Mouse (Mus musculus) cortical plate, adult 2 months (tissue): Measurements from ENCODE around the gene Spint3. TPM values are rescaled to one million over a fixed set of nuclear protein-coding genes. Genes with fewer than 3 reads are reported as not detected.

ENCODE experiments used
- H3K27ac ChIP-seq: fragments of 200-500 bp; 2 replicates; pipeline ENCODE4 v1.5.1; 2012; ENCODE audit warnings: low read length, control low read depth, inconsistent platforms; ENCODE audit not compliant: insufficient read depth
- H3K4me1 ChIP-seq: fragments of 200-500 bp; 2 replicates; pipeline ENCODE4 v1.6.1; 2011; ENCODE audit warnings: low read length; ENCODE audit not compliant: control insufficient read depth, insufficient read depth
- H3K4me3 ChIP-seq: fragments of 200-500 bp; 2 replicates; pipeline ENCODE4 v1.5.1; 2011; ENCODE audit warnings: mild to moderate bottlenecking, low read length, control low read depth; ENCODE audit not compliant: insufficient read depth
- CTCF ChIP-seq: fragments of 200-500 bp; IDR thresholded peaks from 2 replicates; pipeline ENCODE4 v1.5.1; 2011; ENCODE audit warnings: mild to moderate bottlenecking, control low read depth, low read length; ENCODE audit not compliant: insufficient read depth; ENCODE audit errors: extremely low read depth
- POLR2A ChIP-seq: fragments of 200-500 bp; IDR thresholded peaks from 2 replicates; pipeline ENCODE4 v1.6.1; 2011; ENCODE audit warnings: mild to moderate bottlenecking, low read length, control low read depth; ENCODE audit not compliant: insufficient read depth; ENCODE audit errors: extremely low read depth
- polyA plus RNA-seq: library from polyadenylated mRNA; depleted of rRNA; stranded (reverse); fragments of >200 nt; gene quantifications from 2 replicates; pipeline ENCODE4 v1.2.3, GENCODE M21; 2012

Gene Spint3
- polyA plus RNA-seq, 1 experiment = not detected

DNA sequence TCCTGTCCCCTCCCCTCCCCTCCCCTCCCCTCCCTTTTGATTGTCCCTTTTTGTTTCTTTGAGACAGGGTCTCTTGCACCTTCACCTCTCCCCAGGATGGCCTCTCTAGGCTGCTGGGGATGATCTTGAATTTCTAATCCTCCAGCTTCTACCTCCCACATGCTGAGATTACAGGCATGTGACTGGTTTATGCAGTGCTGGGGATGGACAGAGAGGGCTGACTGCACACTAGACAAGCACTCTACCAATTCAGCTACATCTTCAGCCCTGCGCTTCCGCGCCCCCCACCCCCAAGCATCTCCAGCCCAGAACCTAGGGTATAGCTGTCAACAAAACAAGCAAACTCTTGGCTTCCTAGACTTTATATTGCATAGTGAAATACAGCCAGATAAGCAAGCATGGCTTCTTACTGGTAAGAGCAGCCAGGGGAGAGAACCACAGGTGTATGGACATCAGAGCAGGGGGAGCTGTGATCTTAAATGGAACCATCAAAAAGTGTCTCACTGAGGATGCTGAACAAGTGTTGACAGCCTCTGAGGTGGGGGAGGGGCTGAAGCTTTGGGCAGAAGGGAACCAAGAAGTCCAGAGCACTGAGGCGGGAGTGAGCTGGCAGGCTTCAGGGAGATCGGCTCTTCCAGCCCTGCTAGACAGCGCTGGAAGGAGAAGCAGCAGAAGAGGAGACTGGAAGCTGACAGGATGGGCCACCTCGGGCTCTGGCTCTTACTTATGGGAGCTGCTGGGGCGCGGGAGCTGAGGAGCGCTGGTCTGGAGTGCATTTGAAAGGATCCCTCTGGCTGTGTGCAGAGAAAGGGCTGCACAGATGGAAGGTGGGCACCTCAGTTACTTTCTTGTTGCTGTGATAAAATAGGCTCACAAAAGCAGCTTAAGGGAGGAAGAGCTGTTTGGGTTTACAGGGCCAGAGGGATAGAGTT, 23.0 kb downstream of the Spint3 start:
- no peak overlapping the region for H3K4me3 ChIP-seq
- H3K4me1 ChIP-seq = no peaks in the 10 kb centered on the region
- peak overlapping the region; percentile 38; the same call in 1 of the 2 replicates for H3K27ac ChIP-seq
- peak; percentile 48 for TF ChIP-seq POLR2A
- no peak for TF ChIP-seq CTCF

DNA sequence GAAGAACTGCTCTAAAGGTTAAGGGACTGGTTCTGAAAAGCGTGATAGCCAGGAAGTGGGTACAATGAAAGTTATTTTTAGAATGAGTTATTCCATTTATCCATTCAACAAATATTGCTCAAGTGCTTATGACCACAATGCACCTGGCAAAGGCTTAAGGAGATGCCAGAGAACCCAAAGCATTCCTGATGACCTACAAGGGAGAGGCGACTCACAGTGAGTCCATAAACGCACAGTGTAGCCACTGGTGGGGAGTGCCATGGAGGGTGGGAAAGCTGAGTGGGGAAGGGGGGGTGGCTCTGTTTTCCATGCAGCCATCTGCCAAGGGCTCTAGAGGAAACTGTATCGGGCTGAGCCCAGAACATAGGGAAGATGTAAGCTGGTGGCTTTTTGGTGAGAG, 23.9 kb downstream of the Spint3 start:
- H3K27ac ChIP-seq = no peak overlapping the region
- H3K4me3 ChIP-seq = no peak overlapping the region
- H3K4me1 ChIP-seq = no peaks in the 10 kb centered on the region
- TF ChIP-seq CTCF = no peak
- TF ChIP-seq POLR2A = no peak

- TF ChIP-seq POLR2A = no peak
- TF ChIP-seq CTCF = no peak
- Histone ChIP-seq H3K4me1 (no peaks in the 10 kb centered on the region), H3K4me3 (no peak overlapping the region), H3K27ac (no peak overlapping the region)
Measured at GRCm38 (mm10) chr2:164544454-164545097, 28.7 kb downstream of the Spint3 start.

DNA sequence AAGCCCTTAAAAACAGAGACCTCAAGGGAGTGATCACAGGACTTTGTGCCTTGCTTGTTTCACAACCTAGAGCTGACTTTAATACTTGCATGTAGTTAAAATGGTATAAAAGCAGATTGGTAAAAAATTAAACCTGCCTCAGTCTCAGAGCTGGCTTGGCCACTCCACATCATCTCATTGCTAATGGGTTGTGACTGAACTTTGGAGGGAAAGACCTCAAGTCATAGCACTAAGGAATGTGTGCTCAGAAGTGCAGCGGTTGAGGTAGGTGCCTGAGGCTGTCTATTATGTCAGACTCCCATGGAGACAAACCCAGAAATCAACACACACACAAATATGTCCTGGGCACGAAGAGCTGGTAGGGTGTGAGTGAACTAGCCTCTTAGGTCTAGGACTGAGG, 29.5 kb downstream of the Spint3 start:
- H3K4me1 ChIP-seq = no peaks in the 10 kb centered on the region

GRCm38 (mm10) chr2:164542598-164542997, 30.7 kb downstream of the Spint3 start:
- TF ChIP-seq CTCF (no peak), POLR2A (no peak)
- Histone ChIP-seq H3K4me3 (no peak overlapping the region), H3K4me1 (no peaks in the 10 kb centered on the region), H3K27ac (no peak overlapping the region)

More for the DNA sequence above, 29.5 kb downstream of the Spint3 start:
- Histone ChIP-seq H3K27ac (no peak overlapping the region), H3K4me3 (no peak overlapping the region)
- TF ChIP-seq POLR2A (no peak), CTCF (no peak)

GRCm38 (mm10) chr2:164542132-164542531, 31.1 kb downstream of the Spint3 start:
- no peak overlapping the region for H3K27ac ChIP-seq
- no peaks in the 10 kb centered on the region for H3K4me1 ChIP-seq
- H3K4me3 ChIP-seq = no peak overlapping the region
- TF ChIP-seq CTCF = no peak
- TF ChIP-seq POLR2A = no peak

DNA sequence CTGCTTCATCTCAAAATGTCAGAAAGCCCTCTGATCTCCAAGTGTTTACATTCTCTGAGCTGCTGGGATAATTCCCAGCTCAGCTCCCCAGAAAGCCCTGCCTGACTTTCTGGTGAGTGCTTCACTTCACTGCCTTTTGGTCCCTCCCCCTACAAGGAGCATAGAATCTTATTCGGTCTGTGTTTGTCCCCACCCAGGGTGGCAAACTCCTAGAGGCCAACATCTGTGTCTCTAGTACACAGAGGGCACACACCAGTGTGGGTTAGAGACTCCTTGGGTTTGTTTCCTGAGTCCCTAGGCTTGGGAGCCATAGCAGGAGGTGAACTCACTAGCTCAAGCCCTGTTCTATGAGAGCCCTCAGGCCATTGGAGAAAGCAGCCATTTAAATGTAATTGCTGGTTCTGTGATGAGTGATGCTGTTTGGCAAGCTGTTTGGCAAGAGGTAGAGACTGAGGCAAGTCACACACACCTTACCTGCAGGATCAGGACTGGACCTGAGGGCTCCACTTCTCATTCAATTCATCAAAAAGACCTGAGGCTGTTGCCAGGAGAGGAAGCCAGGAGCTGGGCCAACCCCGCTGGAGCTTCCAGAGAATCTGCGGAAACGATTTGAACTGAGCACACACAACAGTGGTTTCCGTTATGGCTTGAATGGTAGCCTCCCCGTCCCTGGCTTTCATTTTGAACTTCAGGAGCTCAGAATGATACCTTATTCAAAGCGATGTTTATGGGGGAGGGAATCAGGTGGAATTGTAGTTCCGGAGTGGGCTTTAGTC, 32.4 kb downstream of the Spint3 start:
- no peaks in the 10 kb centered on the region for H3K4me1 ChIP-seq
- TF ChIP-seq POLR2A (no peak), CTCF (no peak)
- H3K27ac ChIP-seq = no peak overlapping the region
- H3K4me3 ChIP-seq = no peak overlapping the region

DNA sequence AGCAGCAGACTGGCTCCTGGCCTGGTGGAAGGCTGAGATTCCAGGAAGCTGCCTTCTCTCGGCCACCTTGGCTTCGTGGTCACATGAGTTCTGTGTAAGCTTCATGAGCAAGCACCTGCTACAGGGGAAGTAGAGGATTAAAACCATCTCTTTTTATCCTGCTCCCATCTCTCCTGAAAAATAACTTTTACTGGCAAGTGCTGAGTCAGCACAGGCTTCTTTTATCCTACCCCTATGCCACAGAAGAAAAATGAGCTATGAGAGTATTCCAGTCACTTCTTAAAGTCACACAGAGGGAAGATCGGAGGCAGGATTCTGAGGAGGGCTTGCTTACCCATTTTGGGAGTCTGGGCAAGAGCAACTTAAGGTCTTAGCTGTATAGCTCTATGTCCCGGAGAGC, 36.3 kb downstream of the Spint3 start:
- H3K4me1 ChIP-seq = no peaks in the 10 kb centered on the region
- TF ChIP-seq CTCF (no peak), POLR2A (no peak)
- no peak overlapping the region for H3K4me3 ChIP-seq
- H3K27ac ChIP-seq = no peak overlapping the region

- no peak overlapping the region for H3K4me3 ChIP-seq
- no peaks in the 10 kb centered on the region for H3K4me1 ChIP-seq
- no peak overlapping the region for H3K27ac ChIP-seq
- TF ChIP-seq POLR2A (no peak), CTCF (no peak)
Measured at GRCm38 (mm10) chr2:164534315-164534714, 38.9 kb downstream of the Spint3 start.
